ENCODE assay signal across 9 mouse cellular contexts in the genomic region with DNA sequence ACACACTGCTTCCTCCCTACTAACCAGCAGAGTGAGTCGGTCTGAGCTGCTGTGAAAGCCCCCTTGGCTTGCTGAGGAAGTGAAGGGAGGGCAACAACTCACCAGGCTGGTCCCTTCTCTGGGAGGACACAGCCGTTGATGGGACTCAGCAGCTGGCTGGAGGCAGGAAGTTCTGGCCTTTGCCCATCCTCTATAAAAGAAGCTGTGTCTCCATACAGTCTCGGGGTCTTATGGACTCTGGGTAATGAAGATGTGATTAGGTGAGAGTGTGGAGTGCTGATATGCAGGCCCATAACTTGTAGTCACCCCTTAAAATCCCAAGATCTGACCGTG. TPM values are rescaled to one million over a fixed set of nuclear protein-coding genes. Genes with fewer than 3 reads are reported as not detected.
DNase-seq lines count a peak whose midpoint lies in the region; ATAC-seq and TF ChIP-seq lines count a peak whose summit lies in the region.
"Had no signal": no experiment of that assay in that cellular context is flagged by ENCODE, and none has a peak within 500 bp of the region (broad histone marks: within the 10 kb centered on the region; RNA-seq: fewer than 3 reads in every experiment).

No protein-coding gene starts in this region.

- peak overlapping the region; percentile 96 for H3K9ac ChIP-seq in embryonic facial prominence, embryonic 12.5 days
- H3K9ac ChIP-seq in intestine, embryonic 14.5 days (ENCODE audit: low read length): peak overlapping the region; percentile 84

- H3K27ac ChIP-seq in layer of hippocampus, adult 2 months: peak overlapping the region; percentile 91
- peak overlapping the region; percentile 86 for H3K27ac ChIP-seq in embryonic facial prominence, embryonic 12.5 days
- H3K27ac ChIP-seq in intestine, embryonic 14.5 days (ENCODE audit: low read depth): peak overlapping the region; percentile 93

- intact Hi-C loops in left cerebral cortex, postnatal 36 days (cut with DNase I): no loop called here

- no peak for ATAC-seq in embryonic facial prominence, embryonic 12.5 days (ENCODE audit: insufficient number of reproducible peaks, insufficient read depth, low FRiP score, low TSS enrichment)
- ATAC-seq in intestine, embryonic 14.5 days (replicated peaks; ENCODE audit: low FRiP score, low TSS enrichment, low read depth): no peak
- ATAC-seq in monocyte, adult 5-6 weeks (replicated peaks; ENCODE audit: insufficient number of reproducible peaks, low FRiP score, low TSS enrichment, poor library complexity, severe bottlenecking): 0 out of 2 replicates have a peak, but pooled peaks have one; percentile 3

- H3K4me3 ChIP-seq in layer of hippocampus, adult 2 months: peak overlapping the region; percentile 88
- peak overlapping the region; percentile 86 for H3K4me3 ChIP-seq in embryonic facial prominence, embryonic 12.5 days
- peak overlapping the region; percentile 80 for H3K4me3 ChIP-seq in intestine, embryonic 14.5 days (ENCODE audit: low read depth, low read length)

- no peaks in the 10 kb centered on the region for H3K9me3 ChIP-seq in embryonic facial prominence, embryonic 12.5 days
- H3K9me3 ChIP-seq in intestine, embryonic 14.5 days (ENCODE audit: control insufficient read depth, low read length): no peaks in the 10 kb centered on the region

- no peak for TF ChIP-seq CTCF in layer of hippocampus, adult 2 months (conservative IDR thresholded peaks at IDR 0.05)

- 26% methylated on average over 4 of the region's 4 CpGs for WGBS in embryonic facial prominence, embryonic 12.5 days
- 29% methylated on average over 4 of the region's 4 CpGs for whole genome bisulfite sequencing in intestine, embryonic 14.5 days

- H3K27me3 ChIP-seq in embryonic facial prominence, embryonic 12.5 days: no peaks in the 10 kb centered on the region
- H3K27me3 ChIP-seq in intestine, embryonic 14.5 days (replicated peaks; ENCODE audit: control insufficient read depth, insufficient read depth, low read length): no peaks in the 10 kb centered on the region

- H3K4me2 ChIP-seq in embryonic facial prominence, embryonic 12.5 days (replicated peaks): peak overlapping the region; percentile 95
- H3K4me2 ChIP-seq in intestine, embryonic 14.5 days (ENCODE audit: low read length): peak overlapping the region; percentile 81

- no peak for DNase-seq in layer of hippocampus, adult 2 months (ENCODE audit: low spot score in 2 of 2)
- DNase-seq in layer of hippocampus, adult 11-12 months (ENCODE audit: low spot score): no peak
- DNase-seq in intestine, embryonic 14.5 days (ENCODE audit: low spot score): peak; percentile 70
- no peak for DNase-seq in left cerebral cortex, postnatal 36 days (ENCODE audit: low spot score in 2 of 2)
- DNase-seq in ovary, postnatal 14 days (ENCODE audit: low spot score): no peak
- no peak for DNase-seq in Muller cell, postnatal 12 days (ENCODE audit: inconsistent ontology term)

- H3K36me3 ChIP-seq in embryonic facial prominence, embryonic 12.5 days: peaks cover 6% of the 10 kb centered on the region
- peaks cover 3% of the 10 kb centered on the region for H3K36me3 ChIP-seq in intestine, embryonic 14.5 days (ENCODE audit: control insufficient read depth, insufficient read depth, low read length)

- peaks cover 56% of the 10 kb centered on the region for H3K4me1 ChIP-seq in embryonic facial prominence, embryonic 12.5 days
- peaks cover 54% of the 10 kb centered on the region for H3K4me1 ChIP-seq in intestine, embryonic 14.5 days (replicated peaks; ENCODE audit: control insufficient read depth, insufficient read depth, low read length)

RNA-seq across cellular contexts. Expression of a gene that starts 0.9 kb away (rescaled TPM):
- 100 to 1,000 TPM; 295 to 316 TPM for total RNA-seq in layer of hippocampus, adult 2 months (2021)
- 11.1 and 11.5 TPM in 2 replicates for polyA plus RNA-seq in embryonic facial prominence, embryonic 12.5 days (2016; fragmentation: Nextera tagmentation; extraction: Ambion mirVana)
- polyA plus RNA-seq in intestine, embryonic 14.5 days (2014; fragmentation: Nextera tagmentation; extraction: Ambion mirVana): 17.7 and 19.8 TPM in 2 replicates
- 10.6 to 14.7 TPM (median 13.6 TPM) in 3 replicates for total RNA-seq in monocyte, adult 5-6 weeks (2017)
- total RNA-seq in left cerebral cortex, postnatal 36 days (2021): 100 to 1,000 TPM; 277 to 296 TPM

RNA-seq across cellular contexts. Expression of a gene that starts 4.8 kb away (rescaled TPM):
- 10 to 100 TPM; 80.1 to 81.7 TPM for total RNA-seq in layer of hippocampus, adult 2 months (2021)
- polyA plus RNA-seq in embryonic facial prominence, embryonic 12.5 days (2016; fragmentation: Nextera tagmentation; extraction: Ambion mirVana): 15.0 and 15.5 TPM in 2 replicates
- 7.3 and 8.3 TPM in 2 replicates for polyA plus RNA-seq in intestine, embryonic 14.5 days (2014; fragmentation: Nextera tagmentation; extraction: Ambion mirVana)
- 0.58 TPM in 1 of 3 replicates, not detected in the others for total RNA-seq in monocyte, adult 5-6 weeks (2017)
- total RNA-seq in left cerebral cortex, postnatal 36 days (2021): 10 to 100 TPM; 84.9 to 99.0 TPM

RNA-seq across cellular contexts. Expression of a gene that starts 20.6 kb away (rescaled TPM):
- total RNA-seq in layer of hippocampus, adult 2 months (2021): 1 to 10 TPM; 1.4 to 1.7 TPM
- 2.8 and 2.9 TPM in 2 replicates for polyA plus RNA-seq in embryonic facial prominence, embryonic 12.5 days (2016; fragmentation: Nextera tagmentation; extraction: Ambion mirVana)
- polyA plus RNA-seq in intestine, embryonic 14.5 days (2014; fragmentation: Nextera tagmentation; extraction: Ambion mirVana): 2.2 and 3.2 TPM in 2 replicates
- total RNA-seq in monocyte, adult 5-6 weeks (2017): 3.7 to 13.8 TPM (median 7.7 TPM) in 3 replicates
- 1 to 10 TPM; 1.2 to 1.3 TPM for total RNA-seq in left cerebral cortex, postnatal 36 days (2021)

RNA-seq across cellular contexts. Expression of a gene that starts 21.5 kb away (rescaled TPM):
- total RNA-seq in layer of hippocampus, adult 2 months (2021): 1 to 10 TPM; 5.7 to 7.4 TPM
- polyA plus RNA-seq in embryonic facial prominence, embryonic 12.5 days (2016; fragmentation: Nextera tagmentation; extraction: Ambion mirVana): 52.8 and 55.2 TPM in 2 replicates
- 27.3 and 32.5 TPM in 2 replicates for polyA plus RNA-seq in intestine, embryonic 14.5 days (2014; fragmentation: Nextera tagmentation; extraction: Ambion mirVana)
- total RNA-seq in monocyte, adult 5-6 weeks (2017): 0.68 TPM in 1 of 3 replicates, not detected in the others
- 1 to 10 TPM; 3.9 to 4.6 TPM for total RNA-seq in left cerebral cortex, postnatal 36 days (2021)

RNA-seq across cellular contexts. Expression of a gene that starts 24.7 kb away (rescaled TPM):
- not detected for total RNA-seq in layer of hippocampus, adult 2 months (2021)
- not detected in 2 replicates for polyA plus RNA-seq in embryonic facial prominence, embryonic 12.5 days (2016; fragmentation: Nextera tagmentation; extraction: Ambion mirVana)
- not detected in 2 replicates for polyA plus RNA-seq in intestine, embryonic 14.5 days (2014; fragmentation: Nextera tagmentation; extraction: Ambion mirVana)
- total RNA-seq in monocyte, adult 5-6 weeks (2017): not detected in 3 replicates
- not detected for total RNA-seq in left cerebral cortex, postnatal 36 days (2021)
- polyA plus RNA-seq: gonadal fat pad, adult 2 months had no signal

Comparison
In these comparisons a context has a peak if more than half of its experiments do, and no peak if none do; other contexts are left out.
1. RNA of a gene that starts 0.9 kb away (total RNA-seq): 295 to 316 TPM in layer of hippocampus, adult 2 months and 277 to 296 TPM in left cerebral cortex, postnatal 36 days; 10.6 to 14.7 TPM in monocyte, adult 5-6 weeks; every median in the first group is over 10 times any median in the second.
2. RNA of a gene that starts 4.8 kb away (total RNA-seq): 84.9 to 99.0 TPM in left cerebral cortex, postnatal 36 days and 80.1 to 81.7 TPM in layer of hippocampus, adult 2 months; 0.58 TPM in monocyte, adult 5-6 weeks; every median in the first group is over 10 times any median in the second.
3. Peak in every context shown above with its lines, with median percentiles within 50 percentile points of each other: H3K27ac ChIP-seq and H3K4me3 ChIP-seq.